Mouse (Mus musculus): Measurements from ENCODE around the gene Gm20388.

GRCm38 (mm10) chr8:122162992-122163391, 2252.4 kb downstream of the Gm20388 start:
- TF ChIP-seq CTCF (IDR thresholded peaks at IDR 0.05; ENCODE audit: low read depth, low read length) (peak; percentile 98), POLR2A (IDR thresholded peaks at IDR 0.05; ENCODE audit: insufficient read depth, low read length) (no peak)

Data from ES-Bruce4 (cell line).